Mouse (Mus musculus) forebrain, postnatal 0 days (tissue): ENCODE data around the gene Slc22a4. TPM values are rescaled to one million over a fixed set of nuclear protein-coding genes. Genes with fewer than 3 reads are reported as not detected.
"Not testable (repeated sequence)": the region's sequence is repeated elsewhere in the genome, so short reads cannot be mapped to it uniquely, and the experiment has no call there.

Experiments used
- ATAC-seq: fragments of 200-750 bp; cut with Nextera tagmentation; 2 replicates; pipeline ENCODE4 v1.8.0; 2017; ENCODE audit warnings: mild to moderate bottlenecking, moderate library complexity
- DNase-seq: peaks from one replicate; pipeline ENCODE4 v3.0.0-alpha.2; 2015
- H3K27ac ChIP-seq: fragments of 300-500 bp; sonication (generic); 2 replicates; pipeline ENCODE4 v1.5.1; 2014; ENCODE audit warnings: low read depth, mild to moderate bottlenecking, antibody characterized with exemption, low read length, moderate library complexity, mixed read lengths
- H3K27me3 ChIP-seq: fragments of 300-500 bp; sonication (generic); 2 replicates; pipeline ENCODE4 v1.6.1; 2014; ENCODE audit warnings: mild to moderate bottlenecking, low read length, mixed read lengths; ENCODE audit not compliant: insufficient read depth
- H3K36me3 ChIP-seq: fragments of 300-500 bp; sonication (generic); 2 replicates; pipeline ENCODE4 v1.6.1; 2014; ENCODE audit warnings: mild to moderate bottlenecking, moderate library complexity; ENCODE audit not compliant: insufficient read depth
- H3K4me1 ChIP-seq: fragments of 300-500 bp; sonication (generic); 2 replicates; pipeline ENCODE4 v1.6.1; 2014; ENCODE audit warnings: antibody characterized with exemption; ENCODE audit not compliant: insufficient read depth
- H3K4me2 ChIP-seq: fragments of 300-500 bp; sonication (generic); 2 replicates; pipeline ENCODE4 v1.6.1; 2014; ENCODE audit warnings: low read depth, mild to moderate bottlenecking, moderate library complexity
- H3K4me3 ChIP-seq: fragments of 300-500 bp; sonication (generic); 2 replicates; pipeline ENCODE4 v1.5.1; 2014; ENCODE audit warnings: low read depth, low read length, mixed read lengths
- H3K9ac ChIP-seq: fragments of 300-500 bp; sonication (generic); 2 replicates; pipeline ENCODE4 v1.6.1; 2014; ENCODE audit warnings: mild to moderate bottlenecking
- H3K9me3 ChIP-seq: fragments of 300-500 bp; sonication (generic); 2 replicates; pipeline ENCODE4 v1.6.1; 2016; ENCODE audit warnings: low read length
- CTCF ChIP-seq: sonication (generic); IDR thresholded peaks from 2 replicates; pipeline ENCODE4 v1.5.1; 2016; ENCODE audit warnings: antibody characterized with exemption, control low read depth, low read depth
- WGBS: fragments of 180-500 bp; shearing (Covaris S2); extraction: QIAGEN DNeasy Blood & Tissue Kit; methylation state at CpG from one replicate; pipeline ENCODE4 v1.1.7; 2014; 5-methylcytosine and 5-hydroxymethylcytosine counted together
- polyA plus RNA-seq: library from polyadenylated mRNA; unstranded; fragments of >200 nt; fragmentation: Nextera tagmentation; extraction: Ambion mirVana; gene quantifications from 2 replicates; pipeline ENCODE4 v1.2.1, GENCODE M21; 2015
- total RNA-seq: library from RNA; depleted of rRNA; stranded (reverse); fragments of >200 nt; gene quantifications from 2 replicates; pipeline ENCODE4 v1.2.3, GENCODE M21; 2014; rRNA removed

Gene Slc22a4
- total and polyA plus RNA-seq, 2 experiments from 2014 or later, result 4.0 to 4.7 TPM

DNA sequence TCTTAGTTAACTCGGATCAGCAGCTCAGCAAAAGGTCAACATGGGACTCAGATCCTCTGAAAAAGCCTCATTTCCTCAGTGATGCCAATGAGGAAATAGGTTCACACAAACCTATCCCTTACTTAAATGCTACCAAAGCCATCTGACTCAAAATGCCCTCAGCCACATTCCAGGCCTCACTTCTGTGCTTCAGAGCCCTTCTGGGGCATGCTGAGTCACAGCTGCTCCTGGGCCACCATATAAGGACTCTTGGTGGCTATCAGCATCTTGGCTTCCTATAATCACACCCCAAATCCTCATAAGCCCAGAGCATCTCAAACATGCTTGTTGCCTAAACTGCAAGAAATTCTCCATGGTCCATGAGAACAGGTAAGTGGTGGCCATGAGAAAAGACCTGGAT lies 71.3 kb downstream of the Slc22a4 start:
- Histone ChIP-seq H3K9me3 (no peaks in the 10 kb centered on the region), H3K4me1 (no peaks in the 10 kb centered on the region), H3K9ac (no peak overlapping the region), H3K27ac (no peak overlapping the region), H3K36me3 (no peaks in the 10 kb centered on the region), H3K4me3 (no peak overlapping the region), H3K4me2 (no peak overlapping the region), H3K27me3 (no peaks in the 10 kb centered on the region)
- WGBS, result 78% methylated on average over 1 of the region's 1 CpGs
- TF ChIP-seq CTCF, result no peak
- DNase-seq, result no peak
- ATAC-seq, result no peak

DNA sequence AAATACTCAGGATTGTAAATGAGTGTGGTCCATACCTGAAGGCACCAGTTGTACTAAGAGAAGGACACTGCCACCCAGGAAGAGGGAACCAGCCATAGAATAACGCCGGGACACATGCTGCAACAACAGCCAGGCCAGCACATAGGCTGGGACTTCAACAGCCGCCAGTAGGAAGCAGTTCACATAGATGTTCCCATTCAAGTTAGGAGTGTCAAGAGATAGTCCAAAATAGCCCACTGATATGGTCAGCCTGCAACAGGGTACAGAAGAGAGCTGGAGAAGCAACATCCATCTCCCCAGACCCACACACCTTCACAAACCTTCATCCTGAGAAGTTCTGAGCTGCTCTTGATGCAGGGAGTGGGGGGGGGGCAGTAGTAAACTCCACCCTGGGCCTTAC lies 73.2 kb downstream of the Slc22a4 start:
- no peak overlapping the region for H3K4me3 ChIP-seq
- no peak overlapping the region for H3K4me2 ChIP-seq
- H3K9ac ChIP-seq, result no peak overlapping the region
- TF ChIP-seq CTCF, result no peak
- WGBS, result 91% methylated on average over 3 of the region's 3 CpGs
- H3K27me3 ChIP-seq, result no peaks in the 10 kb centered on the region
- H3K27ac ChIP-seq, result no peak overlapping the region
- no peaks in the 10 kb centered on the region for H3K4me1 ChIP-seq
- H3K36me3 ChIP-seq, result no peaks in the 10 kb centered on the region
- ATAC-seq, result no peak
- no peak for DNase-seq
- no peaks in the 10 kb centered on the region for H3K9me3 ChIP-seq

DNA sequence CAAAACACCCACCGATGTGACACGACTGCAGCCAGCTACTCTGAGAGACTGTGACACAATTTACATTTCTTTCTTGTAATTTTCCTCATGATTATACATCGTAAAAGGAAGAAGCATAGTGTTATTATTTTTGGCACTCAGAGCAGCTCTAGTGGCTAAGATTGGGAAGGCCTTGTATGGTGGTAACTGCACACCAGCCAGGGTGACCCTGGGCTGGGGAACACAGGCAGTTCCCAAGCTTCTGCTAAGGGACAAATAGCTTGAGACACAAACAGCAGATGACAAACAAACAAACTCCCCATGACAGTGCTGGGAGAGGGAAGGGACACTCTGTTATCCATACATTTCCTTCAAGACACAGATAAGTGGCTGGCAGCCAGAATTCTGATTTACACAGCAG lies 77.8 kb downstream of the Slc22a4 start:
- not testable (repeated sequence) for DNase-seq, H3K27ac ChIP-seq, H3K9ac ChIP-seq, H3K4me3 ChIP-seq, H3K4me1 ChIP-seq, H3K9me3 ChIP-seq, H3K4me2 ChIP-seq, H3K36me3 ChIP-seq, H3K27me3 ChIP-seq
- ATAC-seq, result 0 out of 2 replicates have a peak, but pooled peaks have one; percentile 6
- no CpG with 5 or more reads among the region's 3 CpGs for WGBS

Other genes starting within 250 kb of the Slc22a4 start
- not detected in 2 replicates for gene Gm12216, start 168.8 kb downstream of the Slc22a4 start, total RNA-seq
- 0.40 and 0.77 TPM in 2 replicates for gene Gm12216, start 168.8 kb downstream of the Slc22a4 start, polyA plus RNA-seq
- 16.0 and 16.2 TPM in 2 replicates for gene Slc22a5, start 136.4 kb downstream of the Slc22a4 start, total RNA-seq
- gene Slc22a5, start 136.4 kb downstream of the Slc22a4 start, polyA plus RNA-seq, result 12.9 and 13.4 TPM in 2 replicates
- gene Slc22a21, start 47.8 kb downstream of the Slc22a4 start, total RNA-seq, result 3.3 and 5.1 TPM in 2 replicates
- gene Slc22a21, start 47.8 kb downstream of the Slc22a4 start, polyA plus RNA-seq, result 2.4 and 4.8 TPM in 2 replicates
- 27.6 and 30.9 TPM in 2 replicates for gene Pdlim4, start 40.9 kb upstream of the Slc22a4 start, total RNA-seq
- gene Pdlim4, start 40.9 kb upstream of the Slc22a4 start, polyA plus RNA-seq, result 47.9 and 50.7 TPM in 2 replicates
- gene P4ha2, start 72.0 kb upstream of the Slc22a4 start, total RNA-seq, result 6.8 and 9.8 TPM in 2 replicates
- 6.0 and 6.1 TPM in 2 replicates for gene P4ha2, start 72.0 kb upstream of the Slc22a4 start, polyA plus RNA-seq
- not detected in 2 replicates for gene Csf2, start 221.6 kb upstream of the Slc22a4 start, total RNA-seq
- not detected in 2 replicates for gene Csf2, start 221.6 kb upstream of the Slc22a4 start, polyA plus RNA-seq
- not detected in 2 replicates for gene Il3, start 239.2 kb upstream of the Slc22a4 start, total RNA-seq
- not detected in 2 replicates for gene Il3, start 239.2 kb upstream of the Slc22a4 start, polyA plus RNA-seq